Mouse (Mus musculus) heart, postnatal 0 days (tissue): ENCODE data around the gene Mrpl52. TPM values are rescaled to one million over a fixed set of nuclear protein-coding genes. Genes with fewer than 3 reads are reported as not detected.

ENCODE experiments used
- ATAC-seq: fragments of 200-750 bp; cut with Nextera tagmentation; 2 replicates; pipeline ENCODE4 v1.8.0; 2017; ENCODE audit warnings: low read depth, moderate number of reproducible peaks, moderate library complexity; ENCODE audit not compliant: insufficient read depth
- DNase-seq: peaks from one replicate; pipeline ENCODE4 v3.0.0-alpha.2; 2016; ENCODE audit warnings: low spot score
- H3K27ac ChIP-seq: fragments of 300-500 bp; sonication (generic); 2 replicates; pipeline ENCODE4 v1.5.1; 2014; ENCODE audit warnings: low read depth, mild to moderate bottlenecking
- H3K27me3 ChIP-seq: fragments of 300-500 bp; sonication (generic); 2 replicates; pipeline ENCODE4 v1.6.1; 2014; ENCODE audit warnings: low read length, mixed read lengths; ENCODE audit not compliant: control insufficient read depth, insufficient read depth
- H3K36me3 ChIP-seq: fragments of 300-500 bp; sonication (generic); replicated peaks from 2 replicates; pipeline ENCODE4 v1.6.1; 2014; ENCODE audit warnings: low read length, mixed read lengths; ENCODE audit not compliant: control insufficient read depth, insufficient read depth
- H3K4me1 ChIP-seq: fragments of 300-500 bp; sonication (generic); 2 replicates; pipeline ENCODE4 v1.6.1; 2014; ENCODE audit warnings: antibody characterized with exemption; ENCODE audit not compliant: control insufficient read depth, insufficient read depth
- H3K4me2 ChIP-seq: fragments of 300-500 bp; sonication (generic); 2 replicates; pipeline ENCODE4 v1.6.1; 2014; ENCODE audit warnings: low read depth, mild to moderate bottlenecking, low read length, moderate library complexity
- H3K4me3 ChIP-seq: fragments of 300-500 bp; sonication (generic); 2 replicates; pipeline ENCODE4 v1.5.1; 2014; ENCODE audit warnings: low read depth, low read length
- H3K9ac ChIP-seq: fragments of 300-500 bp; sonication (generic); replicated peaks from 2 replicates; pipeline ENCODE4 v1.6.1; 2014; ENCODE audit warnings: low read depth, low read length, mixed read lengths
- H3K9me3 ChIP-seq: fragments of 300-500 bp; sonication (generic); replicated peaks from 2 replicates; pipeline ENCODE4 v1.6.1; 2016; ENCODE audit warnings: low read length; ENCODE audit not compliant: control insufficient read depth
- CTCF ChIP-seq: IDR thresholded peaks from 2 replicates; pipeline ENCODE4 v1.5.1; 2016; ENCODE audit warnings: antibody characterized with exemption, control low read depth, low read depth
- EP300 ChIP-seq: IDR thresholded peaks from 2 replicates; pipeline ENCODE4 v1.6.1; 2016; ENCODE audit warnings: antibody characterized with exemption, low read depth
- WGBS: fragments of 180-500 bp; shearing (Covaris S2); extraction: QIAGEN DNeasy Blood & Tissue Kit; methylation state at CpG from one replicate; pipeline ENCODE4 v1.1.7; 2014; 5-methylcytosine and 5-hydroxymethylcytosine counted together
- polyA plus RNA-seq: library from polyadenylated mRNA; unstranded; fragments of >200 nt; fragmentation: Nextera tagmentation; extraction: Ambion mirVana; gene quantifications from 2 replicates; pipeline ENCODE4 v1.2.1, GENCODE M21; 2015
- total RNA-seq: library from RNA; depleted of rRNA; stranded (reverse); fragments of >200 nt; gene quantifications from 2 replicates; pipeline ENCODE4 v1.2.3, GENCODE M21; 2014; ENCODE audit warnings: low replicate concordance; rRNA removed

Mrpl52 gene
- total RNA-seq (132 and 145 TPM in 2 replicates), polyA plus RNA-seq (335 and 371 TPM in 2 replicates)

DNA sequence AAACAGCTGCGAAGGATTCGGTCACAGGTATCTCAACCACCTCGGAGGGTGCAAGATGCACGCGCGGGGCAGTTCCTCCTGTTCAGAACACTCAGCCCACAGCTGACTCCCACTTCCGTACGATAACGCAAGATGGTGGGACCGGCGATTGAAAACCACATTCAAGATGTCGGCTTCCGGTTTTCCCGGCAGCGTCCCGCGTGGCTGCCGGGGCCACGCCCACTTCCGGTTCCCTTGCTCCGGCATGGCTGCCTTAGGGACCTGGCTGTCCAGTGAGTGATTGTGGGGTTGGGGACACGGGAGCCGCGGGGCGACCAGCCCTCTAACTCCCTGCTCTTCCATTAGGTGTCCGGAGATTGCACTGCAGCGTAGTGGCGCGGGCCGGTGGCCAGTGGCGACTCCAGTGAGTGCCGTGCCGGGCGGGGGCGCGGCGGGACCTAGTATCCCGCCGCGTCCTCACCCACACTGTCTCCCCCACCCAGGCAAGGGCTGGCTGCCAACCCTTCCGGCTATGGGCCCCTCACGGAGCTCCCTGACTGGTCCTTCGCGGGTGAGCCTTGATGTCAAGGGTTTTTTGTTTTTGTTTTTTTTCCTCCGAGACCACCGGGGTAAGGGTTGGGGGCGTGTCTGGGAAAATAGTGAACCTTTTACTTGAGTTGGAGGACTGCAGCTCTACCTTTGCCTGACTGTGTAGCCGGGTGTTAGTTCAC, at the start of gene Mrpl52:
Gene Mrpl52 (plus strand): TSS at position 221 of the 710 bp plus-strand sequence.
- peak within 1 kb of the TSS; percentile 83 for H3K4me2 ChIP-seq
- WGBS: under 1% methylated on average over 48 of the region's 48 CpGs
- DNase-seq: peak; percentile 93
- peak within 1 kb of the TSS; percentile 91 for H3K27ac ChIP-seq
- H3K4me1 ChIP-seq: peaks cover 18% of the 10 kb centered on the region
- H3K36me3 ChIP-seq: peaks cover 5% of the 10 kb centered on the region
- peak within 1 kb of the TSS; percentile 70 for H3K9ac ChIP-seq
- peak; percentile 75 for ATAC-seq
- H3K9me3 ChIP-seq: no peaks in the 10 kb centered on the region
- TF ChIP-seq EP300 (peak; percentile 86; the same call in 1 of the 2 replicates), CTCF (no peak)
- peak within 1 kb of the TSS; percentile 77 for H3K4me3 ChIP-seq
- no peaks in the 10 kb centered on the region for H3K27me3 ChIP-seq

DNA sequence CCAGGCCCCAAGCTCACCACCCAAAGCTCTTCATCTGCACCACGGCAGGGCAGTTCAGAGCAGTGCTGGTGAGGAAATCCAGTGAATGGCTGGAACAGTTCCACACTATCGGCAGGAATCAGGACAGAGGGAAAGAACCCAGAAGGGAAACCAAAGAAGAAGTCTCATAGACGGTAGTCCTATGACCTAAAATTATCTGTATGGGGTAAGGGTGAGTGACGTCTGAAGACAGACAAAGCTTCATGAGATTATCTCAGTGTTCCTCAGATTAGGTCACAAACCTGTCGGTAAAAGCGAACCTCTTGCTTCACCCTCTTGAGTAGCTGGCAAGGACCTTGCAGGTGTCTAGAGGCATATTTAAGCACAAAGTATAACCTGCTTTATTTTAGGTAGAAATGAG, 49.5 kb upstream of the Mrpl52 start:
- Histone ChIP-seq H3K36me3 (no peaks in the 10 kb centered on the region), H3K27me3 (no peaks in the 10 kb centered on the region), H3K4me1 (no peaks in the 10 kb centered on the region), H3K9me3 (no peaks in the 10 kb centered on the region), H3K9ac (no peak overlapping the region), H3K4me2 (no peak overlapping the region), H3K4me3 (no peak overlapping the region), H3K27ac (no peak overlapping the region)
- 53% methylated on average over 6 of the region's 6 CpGs for WGBS
- no peak for DNase-seq
- ATAC-seq: no peak
- TF ChIP-seq EP300 (no peak), CTCF (no peak)

DNA sequence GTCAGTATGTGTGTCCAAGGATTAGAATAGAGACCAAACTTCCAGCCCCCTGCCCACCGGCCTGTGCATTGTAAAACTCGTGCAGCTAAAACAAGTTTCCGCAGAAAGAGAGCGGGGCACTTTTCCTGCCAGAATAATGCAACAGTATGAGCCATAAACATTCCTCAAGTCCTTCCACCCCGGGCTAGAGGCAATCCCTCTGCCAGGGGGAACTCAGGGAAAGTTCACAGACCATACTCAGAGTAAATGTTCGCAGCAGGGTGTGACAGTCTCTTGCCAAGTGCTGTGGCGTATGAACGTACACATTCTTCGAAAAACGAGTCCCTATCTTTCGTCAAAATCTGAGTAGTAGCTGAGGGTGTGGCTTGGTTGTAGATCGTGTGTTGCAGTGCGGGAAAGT, 47.1 kb upstream of the Mrpl52 start:
- Histone ChIP-seq H3K27ac (no peak overlapping the region), H3K36me3 (no peaks in the 10 kb centered on the region), H3K4me2 (no peak overlapping the region), H3K4me3 (no peak overlapping the region), H3K4me1 (no peaks in the 10 kb centered on the region), H3K27me3 (no peaks in the 10 kb centered on the region), H3K9me3 (no peaks in the 10 kb centered on the region), H3K9ac (no peak overlapping the region)
- WGBS: 75% methylated on average over 13 of the region's 13 CpGs
- TF ChIP-seq CTCF (no peak), EP300 (no peak)
- DNase-seq (no peak), ATAC-seq (no peak)

DNA sequence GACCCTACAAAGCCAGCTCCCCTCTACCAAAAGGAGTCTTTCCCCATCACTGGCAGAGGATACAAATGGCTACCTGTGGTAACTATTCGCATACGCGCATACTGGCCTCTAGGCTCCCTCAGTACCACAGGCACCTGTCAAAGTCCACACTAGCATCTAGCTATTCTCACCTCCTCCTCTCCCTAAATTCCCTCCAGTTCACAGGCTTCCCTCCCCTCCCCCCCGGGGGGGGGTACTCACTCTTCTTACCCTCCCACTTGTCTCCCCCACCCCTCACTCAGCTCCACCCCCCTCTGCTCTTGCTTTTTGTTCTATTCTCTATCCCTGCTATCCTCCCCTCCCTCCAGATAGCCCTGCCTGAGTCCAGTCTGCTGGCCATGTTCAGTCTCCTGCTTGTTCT, 46.1 kb upstream of the Mrpl52 start:
- no peaks in the 10 kb centered on the region for H3K27me3 ChIP-seq
- no peaks in the 10 kb centered on the region for H3K36me3 ChIP-seq
- DNase-seq (no peak), ATAC-seq (no peak)
- H3K4me2 ChIP-seq: no peak overlapping the region
- H3K9me3 ChIP-seq: no peaks in the 10 kb centered on the region
- H3K9ac ChIP-seq: no peak overlapping the region
- TF ChIP-seq CTCF (no peak), EP300 (no peak)
- 72% methylated on average over 4 of the region's 4 CpGs for WGBS
- no peaks in the 10 kb centered on the region for H3K4me1 ChIP-seq
- H3K27ac ChIP-seq: no peak overlapping the region
- H3K4me3 ChIP-seq: no peak overlapping the region

DNA sequence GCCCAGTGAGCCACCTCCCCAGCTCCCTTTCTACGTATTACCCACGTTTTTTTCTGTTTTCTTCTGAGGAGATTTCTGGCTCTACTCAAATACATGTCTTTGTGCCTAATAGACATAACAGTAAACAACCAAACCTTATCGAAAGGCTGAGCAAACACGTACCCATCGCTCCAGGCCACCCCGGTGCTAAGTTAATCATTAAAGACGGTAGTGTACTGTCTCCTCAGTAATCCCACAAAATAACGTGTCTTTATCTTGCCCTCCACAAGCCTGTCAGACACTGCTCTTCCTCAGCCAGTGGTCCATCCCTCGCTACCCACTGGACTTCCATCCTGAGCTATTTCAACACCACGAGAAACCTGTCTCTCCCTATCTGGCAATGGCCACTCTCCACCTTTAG, 44.9 kb upstream of the Mrpl52 start:
- no peak overlapping the region for H3K27ac ChIP-seq
- ATAC-seq (no peak), DNase-seq (no peak)
- H3K9ac ChIP-seq: no peak overlapping the region
- H3K9me3 ChIP-seq: no peaks in the 10 kb centered on the region
- WGBS: 83% methylated on average over 10 of the region's 10 CpGs
- no peaks in the 10 kb centered on the region for H3K4me1 ChIP-seq
- no peaks in the 10 kb centered on the region for H3K36me3 ChIP-seq
- no peak overlapping the region for H3K4me3 ChIP-seq
- TF ChIP-seq CTCF (no peak), EP300 (no peak)
- H3K27me3 ChIP-seq: no peaks in the 10 kb centered on the region
- no peak overlapping the region for H3K4me2 ChIP-seq

DNA sequence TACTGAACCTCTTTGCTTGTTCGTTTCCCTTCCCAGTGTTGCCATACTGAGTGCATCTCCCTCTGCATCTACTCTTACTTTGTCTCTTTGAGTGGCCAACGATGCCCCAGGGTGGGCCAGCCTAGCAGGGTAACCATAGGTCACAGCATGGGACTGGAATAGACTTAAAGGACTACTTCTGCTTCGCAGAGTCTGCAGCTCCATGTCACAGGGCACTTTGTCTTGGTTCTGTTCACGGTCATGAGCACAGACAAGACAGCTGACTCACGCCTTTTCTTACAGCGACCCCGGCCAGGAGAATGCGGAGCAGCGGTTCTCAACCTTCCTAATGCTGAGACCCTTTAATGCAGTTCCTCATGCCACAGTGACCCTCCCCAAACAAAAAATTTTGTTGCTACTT, 44.1 kb upstream of the Mrpl52 start:
- Histone ChIP-seq H3K9ac (no peak overlapping the region), H3K9me3 (no peaks in the 10 kb centered on the region), H3K4me2 (no peak overlapping the region), H3K27ac (no peak overlapping the region), H3K4me3 (no peak overlapping the region), H3K4me1 (no peaks in the 10 kb centered on the region), H3K27me3 (no peaks in the 10 kb centered on the region), H3K36me3 (no peaks in the 10 kb centered on the region)
- no peak for DNase-seq
- TF ChIP-seq CTCF (no peak), EP300 (no peak)
- no peak for ATAC-seq
- WGBS: 77% methylated on average over 9 of the region's 9 CpGs
